Mouse (Mus musculus) limb, embryonic 12.5 days (tissue): ENCODE measurements at regions not wholly inside any gene's neighbourhood (a gene's known extent, or its start where the extent isn't known, plus 50 kb on each side); places are given as distances from the start of the nearest gene placed in this dataset.

Experiments used
- ATAC-seq: fragments of 200-750 bp; cut with Nextera tagmentation; 2 replicates; pipeline ENCODE4 v1.8.0; 2017; ENCODE audit warnings: low read depth, moderate TSS enrichment; ENCODE audit not compliant: insufficient number of reproducible peaks, insufficient read depth, low FRiP score, low TSS enrichment
- H3K27ac ChIP-seq: fragments of 300-500 bp; sonication (generic); 2 replicates; pipeline ENCODE4 v1.5.1; 2016; ENCODE audit warnings: mild to moderate bottlenecking, moderate library complexity
- H3K27me3 ChIP-seq: fragments of 300-500 bp; sonication (generic); 2 replicates; pipeline ENCODE4 v1.6.1; 2016; ENCODE audit warnings: mild to moderate bottlenecking, moderate library complexity
- H3K36me3 ChIP-seq: fragments of 300-500 bp; sonication (generic); 2 replicates; pipeline ENCODE4 v1.6.1; 2016; ENCODE audit warnings: mild to moderate bottlenecking, moderate library complexity
- H3K4me1 ChIP-seq: fragments of 300-500 bp; sonication (generic); replicated peaks from 2 replicates; pipeline ENCODE4 v1.6.1; 2016
- H3K4me2 ChIP-seq: fragments of 300-500 bp; sonication (generic); 2 replicates; pipeline ENCODE4 v1.6.1; 2016; ENCODE audit warnings: mild to moderate bottlenecking, moderate library complexity
- H3K4me3 ChIP-seq: fragments of 300-500 bp; sonication (generic); replicated peaks from 2 replicates; pipeline ENCODE4 v1.5.1; 2016; ENCODE audit warnings: mild to moderate bottlenecking
- H3K9ac ChIP-seq: fragments of 300-500 bp; sonication (generic); replicated peaks from 2 replicates; pipeline ENCODE4 v1.6.1; 2016; ENCODE audit warnings: mild to moderate bottlenecking, moderate library complexity
- H3K9me3 ChIP-seq: fragments of 300-500 bp; sonication (generic); 2 replicates; pipeline ENCODE4 v1.6.1; 2016; ENCODE audit warnings: mild to moderate bottlenecking, moderate library complexity
- WGBS: fragments of 180-500 bp; shearing (Covaris S2); methylation state at CpG from one replicate; pipeline ENCODE4 v1.1.7; 2016; 5-methylcytosine and 5-hydroxymethylcytosine counted together

GRCm38 (mm10) chr10:118034401-118034800 is 107.2 kb upstream of the Mdm1 start:
- H3K27me3 ChIP-seq: no peaks in the 10 kb centered on the region
- ATAC-seq: no peak
- no peak overlapping the region for H3K27ac ChIP-seq
- H3K4me3 ChIP-seq: no peak overlapping the region
- H3K4me1 ChIP-seq: no peaks in the 10 kb centered on the region
- no peak overlapping the region for H3K9ac ChIP-seq
- H3K36me3 ChIP-seq: no peaks in the 10 kb centered on the region
- no peaks in the 10 kb centered on the region for H3K9me3 ChIP-seq
- WGBS: 79% methylated on average over 16 of the region's 17 CpGs
- H3K4me2 ChIP-seq: no peak overlapping the region

- H3K9ac ChIP-seq: no peak overlapping the region
- no peaks in the 10 kb centered on the region for H3K36me3 ChIP-seq
- H3K4me1 ChIP-seq: no peaks in the 10 kb centered on the region
- no peak for ATAC-seq
- H3K4me2 ChIP-seq: no peak overlapping the region
- no peaks in the 10 kb centered on the region for H3K27me3 ChIP-seq
- WGBS: 88% methylated on average over 13 of the region's 13 CpGs
- H3K4me3 ChIP-seq: no peak overlapping the region
- H3K9me3 ChIP-seq: no peaks in the 10 kb centered on the region
- H3K27ac ChIP-seq: no peak overlapping the region
Measured at GRCm38 (mm10) chr10:118035035-118035434, 106.6 kb upstream of the Mdm1 start.

GRCm38 (mm10) chr10:118038465-118038864 is 103.1 kb upstream of the Mdm1 start:
- Histone ChIP-seq H3K9ac (no peak overlapping the region), H3K4me1 (no peaks in the 10 kb centered on the region), H3K36me3 (no peaks in the 10 kb centered on the region), H3K4me2 (no peak overlapping the region), H3K9me3 (peaks cover 3% of the 10 kb centered on the region; the same call in 1 of the 2 replicates), H3K4me3 (no peak overlapping the region), H3K27ac (no peak overlapping the region), H3K27me3 (no peaks in the 10 kb centered on the region)
- no peak for ATAC-seq
- WGBS: 94% methylated on average over 10 of the region's 10 CpGs

GRCm38 (mm10) chr10:118039056-118039455 is 102.6 kb upstream of the Mdm1 start:
- no peak overlapping the region for H3K27ac ChIP-seq
- no peak for ATAC-seq
- H3K4me1 ChIP-seq: no peaks in the 10 kb centered on the region
- 84% methylated on average over 4 of the region's 4 CpGs for WGBS
- no peak overlapping the region for H3K4me2 ChIP-seq
- no peaks in the 10 kb centered on the region for H3K27me3 ChIP-seq
- peaks cover 3% of the 10 kb centered on the region; the same call in 1 of the 2 replicates for H3K9me3 ChIP-seq
- H3K36me3 ChIP-seq: no peaks in the 10 kb centered on the region
- H3K4me3 ChIP-seq: no peak overlapping the region
- H3K9ac ChIP-seq: no peak overlapping the region

GRCm38 (mm10) chr10:118041068-118041467 is 100.5 kb upstream of the Mdm1 start:
- no peak overlapping the region for H3K9ac ChIP-seq
- peaks cover 3% of the 10 kb centered on the region; the same call in 1 of the 2 replicates for H3K9me3 ChIP-seq
- 90% methylated on average over 3 of the region's 3 CpGs for WGBS
- no peak overlapping the region for H3K4me3 ChIP-seq
- H3K4me2 ChIP-seq: no peak overlapping the region
- no peak for ATAC-seq
- no peaks in the 10 kb centered on the region for H3K27me3 ChIP-seq
- H3K36me3 ChIP-seq: no peaks in the 10 kb centered on the region
- no peak overlapping the region for H3K27ac ChIP-seq
- H3K4me1 ChIP-seq: no peaks in the 10 kb centered on the region

- H3K9ac ChIP-seq: no peak overlapping the region
- H3K36me3 ChIP-seq: no peaks in the 10 kb centered on the region
- H3K4me2 ChIP-seq: no peak overlapping the region
- H3K4me3 ChIP-seq: no peak overlapping the region
- no peaks in the 10 kb centered on the region for H3K4me1 ChIP-seq
- 67% methylated on average over 13 of the region's 13 CpGs for WGBS
- H3K27ac ChIP-seq: no peak overlapping the region
- peaks cover 3% of the 10 kb centered on the region; the same call in 1 of the 2 replicates for H3K9me3 ChIP-seq
- no peaks in the 10 kb centered on the region for H3K27me3 ChIP-seq
- no peak for ATAC-seq
Measured at GRCm38 (mm10) chr10:118043761-118044160, 97.8 kb upstream of the Mdm1 start.

GRCm38 (mm10) chr10:118044840-118045239 is 96.8 kb upstream of the Mdm1 start:
- Histone ChIP-seq H3K36me3 (no peaks in the 10 kb centered on the region), H3K27ac (no peak overlapping the region), H3K9ac (no peak overlapping the region), H3K4me2 (no peak overlapping the region), H3K9me3 (peaks cover 3% of the 10 kb centered on the region; the same call in 1 of the 2 replicates), H3K27me3 (no peaks in the 10 kb centered on the region), H3K4me1 (no peaks in the 10 kb centered on the region), H3K4me3 (no peak overlapping the region)
- WGBS: 61% methylated on average over 3 of the region's 3 CpGs
- no peak for ATAC-seq

GRCm38 (mm10) chr10:118045427-118045826 is 96.2 kb upstream of the Mdm1 start:
- Histone ChIP-seq H3K27ac (no peak overlapping the region), H3K9me3 (0 out of 2 replicates have a peak, but pooled peaks cover under 1% of the 10 kb centered on the region), H3K4me1 (no peaks in the 10 kb centered on the region), H3K27me3 (no peaks in the 10 kb centered on the region), H3K4me2 (no peak overlapping the region), H3K9ac (no peak overlapping the region), H3K4me3 (no peak overlapping the region), H3K36me3 (no peaks in the 10 kb centered on the region)
- ATAC-seq: no peak
- 80% methylated on average over 2 of the region's 2 CpGs for WGBS

- Histone ChIP-seq H3K4me1 (no peaks in the 10 kb centered on the region), H3K27ac (no peak overlapping the region), H3K9ac (no peak overlapping the region), H3K4me2 (no peak overlapping the region), H3K9me3 (no peaks in the 10 kb centered on the region), H3K4me3 (no peak overlapping the region), H3K27me3 (no peaks in the 10 kb centered on the region), H3K36me3 (no peaks in the 10 kb centered on the region)
- WGBS: 56% methylated on average over 4 of the region's 4 CpGs
- ATAC-seq: no peak
Measured at GRCm38 (mm10) chr10:118046328-118046727, 95.3 kb upstream of the Mdm1 start.

GRCm38 (mm10) chr10:118046831-118047230 is 94.8 kb upstream of the Mdm1 start:
- Histone ChIP-seq H3K27ac (no peak overlapping the region), H3K9me3 (no peaks in the 10 kb centered on the region), H3K4me1 (no peaks in the 10 kb centered on the region), H3K4me3 (no peak overlapping the region), H3K36me3 (no peaks in the 10 kb centered on the region), H3K4me2 (no peak overlapping the region), H3K9ac (no peak overlapping the region), H3K27me3 (no peaks in the 10 kb centered on the region)
- WGBS: 94% methylated on average over 1 of the region's 1 CpGs
- ATAC-seq: no peak

GRCm38 (mm10) chr10:118049330-118049729 is 92.3 kb upstream of the Mdm1 start:
- no peak overlapping the region for H3K4me3 ChIP-seq
- no peaks in the 10 kb centered on the region for H3K4me1 ChIP-seq
- 92% methylated on average over 10 of the region's 10 CpGs for WGBS
- H3K27me3 ChIP-seq: no peaks in the 10 kb centered on the region
- no peaks in the 10 kb centered on the region for H3K36me3 ChIP-seq
- no peak overlapping the region for H3K9ac ChIP-seq
- no peaks in the 10 kb centered on the region for H3K9me3 ChIP-seq
- no peak overlapping the region for H3K27ac ChIP-seq
- ATAC-seq: no peak
- H3K4me2 ChIP-seq: no peak overlapping the region

- no peak overlapping the region for H3K4me2 ChIP-seq
- WGBS: 84% methylated on average over 5 of the region's 5 CpGs
- H3K9ac ChIP-seq: no peak overlapping the region
- H3K9me3 ChIP-seq: no peaks in the 10 kb centered on the region
- no peak for ATAC-seq
- H3K4me1 ChIP-seq: no peaks in the 10 kb centered on the region
- H3K4me3 ChIP-seq: no peak overlapping the region
- no peak overlapping the region for H3K27ac ChIP-seq
- H3K36me3 ChIP-seq: no peaks in the 10 kb centered on the region
- no peaks in the 10 kb centered on the region for H3K27me3 ChIP-seq
Measured at GRCm38 (mm10) chr10:118050152-118050641, 91.4 kb upstream of the Mdm1 start.
